Mouse (Mus musculus): ENCODE data around the gene Endod1.

Gene Endod1

DNA sequence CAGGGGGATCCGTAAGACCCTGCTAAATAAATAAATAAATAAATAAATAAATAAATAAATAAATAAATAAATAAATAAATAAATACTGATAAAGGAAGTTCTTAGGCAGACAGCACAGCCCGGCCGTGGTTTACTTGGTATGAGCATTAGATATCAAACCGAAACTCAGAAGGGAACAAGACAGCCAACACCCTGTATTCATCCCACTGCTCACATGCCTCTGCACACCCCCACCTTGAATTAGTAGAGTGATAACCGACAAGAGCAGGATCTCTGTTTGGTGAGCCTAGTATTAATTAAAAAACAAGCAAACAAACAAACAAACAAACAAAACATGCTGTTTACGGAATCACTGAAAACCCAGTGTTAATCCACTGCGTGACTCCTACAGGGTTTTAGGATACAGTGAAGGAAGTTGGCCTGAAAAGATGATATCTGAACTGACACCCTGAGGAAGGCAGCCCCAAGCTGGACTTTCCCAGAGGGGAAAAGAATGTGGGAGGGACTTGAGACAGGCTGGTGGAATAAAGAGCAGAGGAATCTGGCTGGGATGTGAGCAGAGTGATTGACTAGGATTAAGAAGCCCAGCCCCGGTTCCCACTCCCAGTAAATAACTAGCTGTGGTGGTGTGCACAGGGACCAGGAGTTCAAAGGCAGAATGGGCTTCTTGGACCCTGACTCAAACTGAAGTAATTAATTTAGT is at the start of gene Endod1:
Gene Endod1 (minus strand): TSS at position 155 of the 703 bp plus-strand sequence.
- DNase-seq (ENCODE audit: low spot score in 2 of 2): peak in 1 of 2 experiments; percentile 12

- DNase-seq (ENCODE audit: low spot score in 2 of 2): no peak
These were observed 27.8 kb upstream of the Endod1 start for GRCm38 (mm10) chr9:14409153-14409552.

DNA sequence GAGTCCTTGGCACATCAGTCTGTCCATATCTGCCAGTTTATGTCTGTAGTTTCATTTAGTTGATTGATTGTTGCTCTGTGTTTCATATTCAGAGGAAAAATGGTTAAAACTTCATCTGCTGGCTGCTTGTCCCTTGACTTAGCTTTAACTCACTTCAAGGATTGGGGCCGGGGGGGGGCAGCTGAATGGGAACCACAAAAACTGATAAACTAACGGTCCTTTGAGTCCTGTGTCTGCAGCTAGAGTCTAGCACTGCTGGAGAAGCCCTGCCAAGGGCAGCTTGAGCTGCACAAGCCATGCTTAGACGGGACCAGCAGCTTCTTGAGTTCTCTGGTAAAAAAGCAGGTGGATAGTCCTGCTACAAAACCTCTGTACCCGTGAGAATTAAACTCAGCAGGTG is 26.7 kb upstream of the Endod1 start:
- no peak for DNase-seq (ENCODE audit: low spot score in 2 of 2)

GRCm38 (mm10) chr9:14406056-14406455 is 24.7 kb upstream of the Endod1 start:
- no peak for DNase-seq (ENCODE audit: low spot score in 2 of 2)

- DNase-seq (ENCODE audit: low spot score in 2 of 2): no peak
These were observed 20.8 kb upstream of the Endod1 start for GRCm38 (mm10) chr9:14402099-14402498.

DNA sequence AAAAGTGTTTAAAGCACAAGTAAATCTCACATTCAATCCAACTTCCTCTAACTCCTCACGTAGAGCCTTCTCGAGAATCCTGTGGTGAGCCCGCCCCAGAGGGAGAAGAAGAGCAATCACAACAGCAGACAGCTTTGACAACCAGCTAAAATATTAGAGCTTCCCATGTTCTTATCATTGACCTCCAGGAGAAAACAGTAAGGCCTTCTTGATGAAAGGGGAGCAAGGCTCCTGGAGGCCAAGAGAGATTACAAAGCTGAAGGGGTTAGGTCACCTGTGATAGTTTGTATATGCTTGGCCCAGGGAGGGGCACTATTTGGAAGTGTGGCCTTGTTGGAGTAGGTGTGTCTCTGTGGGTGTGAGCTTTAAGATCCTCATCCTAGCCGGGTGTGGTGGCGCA is 19.1 kb upstream of the Endod1 start:
- no peak for DNase-seq (ENCODE audit: low spot score in 2 of 2)

DNA sequence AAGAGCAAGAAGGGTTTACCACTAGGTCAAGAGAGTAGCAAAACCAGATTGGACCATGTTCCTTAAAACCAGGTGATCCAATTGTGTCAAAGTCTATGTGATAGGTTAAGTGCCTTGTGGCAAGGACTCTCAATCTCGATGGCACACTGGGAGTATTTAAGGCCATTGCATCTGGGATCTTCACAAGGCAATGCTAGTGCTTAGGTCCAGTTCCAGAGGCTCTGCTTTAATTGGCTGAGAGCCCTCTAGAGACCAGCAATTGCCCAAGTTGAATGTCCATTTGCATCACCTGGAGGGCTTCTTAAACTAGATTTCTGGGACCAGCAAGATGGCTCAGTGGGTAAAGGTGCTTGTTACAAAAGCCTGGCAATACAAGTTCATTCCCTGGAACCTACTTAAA is 17.6 kb upstream of the Endod1 start:
- DNase-seq (ENCODE audit: low spot score in 2 of 2): no peak

DNA sequence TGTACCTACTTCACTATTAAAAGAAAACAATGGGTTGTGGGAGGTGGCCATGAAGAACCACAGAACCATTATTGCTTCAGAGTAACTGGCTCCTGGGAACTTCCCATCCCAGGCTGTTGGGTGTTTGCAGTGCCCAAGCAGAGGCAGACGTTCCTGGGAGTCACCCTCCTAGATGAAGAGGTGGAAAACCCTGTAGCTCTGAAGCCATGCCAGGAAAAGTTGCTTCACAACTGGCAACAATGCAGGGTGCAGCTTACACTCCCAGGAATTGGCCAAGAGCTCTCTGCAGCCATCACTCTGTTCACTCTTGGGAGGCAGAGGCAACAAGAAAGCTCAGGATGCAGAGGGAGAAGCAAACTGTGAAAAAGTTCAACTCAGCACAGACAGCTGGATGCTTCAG is 16.8 kb upstream of the Endod1 start:
- DNase-seq (ENCODE audit: low spot score in 2 of 2): no peak

- no peak for DNase-seq (ENCODE audit: low spot score in 2 of 2)
These were observed 16.1 kb upstream of the Endod1 start for GRCm38 (mm10) chr9:14397449-14397819.

DNA sequence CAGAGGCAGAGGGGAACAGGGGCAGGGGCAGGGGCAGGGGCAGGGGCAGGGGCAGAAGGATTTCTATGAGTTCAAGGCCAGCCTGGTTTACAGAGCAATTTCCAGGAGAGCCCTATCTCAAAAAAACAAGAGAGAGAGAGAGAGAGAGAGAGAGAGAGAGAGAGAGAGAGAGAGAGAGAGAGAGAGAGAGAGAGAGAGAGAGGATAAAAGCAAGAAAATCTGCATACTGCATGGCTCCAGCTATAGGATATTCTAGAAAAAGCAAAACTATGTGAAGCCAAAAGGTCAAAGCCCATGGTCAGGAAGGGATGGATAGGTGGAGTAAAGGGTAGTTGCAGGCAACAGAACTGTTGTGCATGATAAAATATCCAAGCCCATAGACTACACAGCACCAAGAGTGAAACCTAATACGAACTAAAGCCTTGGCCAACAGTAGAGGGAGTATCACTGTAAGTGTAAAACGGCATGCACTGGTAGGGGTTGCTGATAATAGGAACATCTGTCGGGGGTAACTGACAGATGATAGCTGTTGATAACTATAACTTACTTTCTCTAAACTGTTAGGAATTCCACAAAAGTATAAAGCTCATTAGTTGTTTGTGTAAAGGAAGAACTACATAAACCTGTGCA is 15.6 kb upstream of the Endod1 start:
- DNase-seq (ENCODE audit: low spot score in 2 of 2): no peak

DNA sequence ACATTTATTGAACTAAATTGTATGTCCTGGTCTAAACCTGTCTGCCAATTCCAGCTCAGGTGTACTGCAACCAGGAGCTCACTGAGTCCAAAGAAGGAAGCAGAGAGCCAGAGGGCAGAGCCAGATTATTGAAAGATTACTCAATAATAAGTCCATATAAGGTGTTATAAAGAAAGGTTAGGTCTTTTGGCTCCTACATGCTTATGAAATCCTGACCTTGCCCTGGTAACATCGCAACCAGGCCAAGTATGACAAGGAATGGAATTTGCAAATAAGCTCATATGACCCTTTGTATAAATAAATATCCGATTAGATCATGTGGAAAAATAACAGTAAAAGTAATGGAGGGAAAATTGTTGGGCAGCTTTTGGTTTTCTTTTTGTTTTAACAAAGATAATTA is 14.8 kb upstream of the Endod1 start:
- no peak for DNase-seq (ENCODE audit: low spot score in 2 of 2)

GRCm38 (mm10) chr9:14394956-14395561 is 13.8 kb upstream of the Endod1 start:
- DNase-seq (ENCODE audit: low spot score in 2 of 2): no peak

DNA sequence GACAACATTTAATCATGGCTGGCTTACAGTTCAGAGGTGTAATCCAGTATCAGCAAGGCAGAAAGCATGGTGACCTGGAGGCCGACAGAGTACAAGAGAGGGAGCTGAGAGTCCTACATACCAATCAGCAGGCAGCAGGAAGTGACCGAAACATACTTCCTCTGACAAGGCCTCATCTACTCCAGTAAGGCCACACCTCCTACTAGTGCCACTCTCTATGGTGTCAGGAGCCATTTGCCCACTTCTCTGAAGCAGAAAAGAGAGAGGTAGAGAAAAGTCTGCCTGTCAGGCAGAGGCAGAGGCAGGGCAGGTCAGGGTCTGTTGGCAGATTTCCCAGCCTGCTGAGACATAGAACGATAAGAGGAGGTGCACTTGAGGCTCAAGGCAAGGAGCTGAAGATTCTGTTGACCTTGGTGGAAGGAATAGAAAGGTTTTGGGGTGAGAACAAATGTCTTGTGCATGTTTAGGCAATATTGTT is 10.6 kb upstream of the Endod1 start:
- no peak for DNase-seq (ENCODE audit: low spot score in 2 of 2)

DNA sequence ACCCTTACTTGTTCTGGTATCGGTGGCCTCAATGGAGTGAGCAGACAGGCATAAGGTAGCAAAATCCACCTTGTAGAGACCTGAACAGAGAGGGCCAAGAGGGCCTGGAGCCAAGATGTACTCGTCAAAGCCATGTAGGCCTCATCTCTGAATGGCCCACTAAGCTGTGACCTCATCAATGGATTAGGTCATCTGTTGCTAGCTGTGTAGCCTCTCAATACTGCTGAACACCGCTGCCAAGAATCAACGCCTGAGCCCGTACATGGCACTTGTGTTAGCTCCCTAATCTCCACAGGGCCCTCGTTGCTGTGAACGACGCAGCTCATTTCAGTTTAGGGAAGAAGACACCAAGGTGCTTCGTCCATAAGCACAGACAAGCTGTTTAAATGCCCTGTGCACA is 10.0 kb upstream of the Endod1 start:
- no peak for DNase-seq (ENCODE audit: low spot score in 2 of 2)

DNA sequence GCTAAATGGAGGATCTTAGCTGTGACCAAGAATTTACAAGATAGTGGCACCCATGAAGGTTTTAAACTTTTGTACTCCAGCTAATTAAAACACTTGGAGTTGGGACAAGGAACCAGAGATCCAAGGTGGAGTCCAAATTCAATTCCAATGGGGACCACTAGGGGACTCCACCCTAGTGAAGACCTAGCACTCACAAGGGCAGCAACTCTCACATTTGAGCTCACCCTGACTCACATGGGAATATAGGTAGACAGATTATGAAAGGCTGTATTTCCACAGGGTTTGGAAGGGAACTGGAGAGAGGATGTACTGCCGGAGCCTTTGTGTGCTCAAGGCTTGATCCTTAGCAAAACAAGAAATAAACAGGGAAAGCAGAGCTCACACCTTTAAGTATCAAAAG is 9.0 kb upstream of the Endod1 start:
- no peak for DNase-seq (ENCODE audit: low spot score in 2 of 2)

DNA sequence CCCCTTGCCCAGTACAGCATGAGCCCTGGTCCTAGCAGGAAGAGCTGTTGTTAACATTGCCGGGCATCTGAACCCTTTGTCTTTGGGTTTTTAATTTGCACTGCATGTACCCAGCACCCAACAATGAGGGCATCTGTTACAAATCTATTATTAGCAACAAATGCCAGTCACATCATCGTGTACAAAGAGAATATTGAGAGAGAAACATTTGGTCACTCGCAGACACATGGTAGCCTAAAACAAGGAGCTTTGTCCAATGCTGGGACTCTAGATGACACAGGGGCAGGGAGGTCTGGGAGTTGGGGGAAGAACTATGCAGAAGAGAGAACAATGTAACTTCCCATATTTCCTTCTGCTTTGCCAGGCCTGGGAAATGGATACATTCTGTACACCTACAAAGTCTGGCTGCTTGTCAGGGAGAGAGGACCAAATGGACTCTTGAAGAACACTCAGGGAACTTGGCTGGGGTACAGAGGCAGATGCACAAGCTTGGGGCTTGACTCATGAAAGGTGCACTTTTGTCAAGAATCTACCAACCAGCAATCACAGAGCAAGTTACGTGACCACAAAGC is 7.8 kb upstream of the Endod1 start:
- no peak for DNase-seq (ENCODE audit: low spot score in 2 of 2)

DNA sequence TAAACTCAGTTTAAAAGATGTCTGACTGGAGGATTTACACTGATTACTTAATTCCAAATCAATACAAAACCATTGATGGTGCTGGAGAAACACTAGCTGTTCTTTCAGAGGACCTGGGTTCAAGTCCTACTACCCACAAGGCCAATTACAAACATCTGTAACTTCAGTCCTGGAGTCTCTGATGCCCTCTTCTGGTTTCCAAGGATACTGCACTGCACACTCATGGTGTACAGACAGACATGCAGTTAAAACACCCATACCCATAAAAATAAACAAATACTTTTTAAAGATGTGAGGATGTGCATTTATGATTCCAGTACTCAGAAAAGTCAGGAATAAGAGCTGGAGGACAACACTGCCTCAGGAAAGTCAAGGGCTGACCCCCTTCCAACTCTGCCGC is 6.7 kb upstream of the Endod1 start:
- DNase-seq (ENCODE audit: low spot score in 2 of 2): no peak

DNA sequence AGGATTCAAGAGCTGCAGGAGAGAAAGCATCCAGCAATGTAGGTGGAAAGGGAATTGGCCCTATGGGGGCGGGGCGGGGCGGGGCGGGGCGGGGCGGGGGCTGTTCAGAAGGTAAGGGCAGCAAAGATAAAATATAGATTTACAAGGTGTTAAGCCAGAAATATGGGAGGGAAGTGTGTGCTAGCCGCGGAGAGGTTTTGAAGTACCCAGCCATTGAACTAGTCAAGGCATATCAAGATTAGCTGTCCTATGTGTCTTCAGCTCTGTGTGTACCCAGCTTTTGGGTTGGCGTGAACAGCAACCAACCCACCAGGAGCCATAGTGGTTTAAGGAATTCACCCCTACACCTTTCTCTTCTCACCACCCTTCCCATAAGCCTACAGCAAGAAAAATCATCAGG is 5.5 kb upstream of the Endod1 start:
- DNase-seq (ENCODE audit: low spot score in 2 of 2): no peak

- DNase-seq (ENCODE audit: low spot score in 2 of 2): no peak
These were observed 4.4 kb upstream of the Endod1 start for GRCm38 (mm10) chr9:14385665-14386064.

DNA sequence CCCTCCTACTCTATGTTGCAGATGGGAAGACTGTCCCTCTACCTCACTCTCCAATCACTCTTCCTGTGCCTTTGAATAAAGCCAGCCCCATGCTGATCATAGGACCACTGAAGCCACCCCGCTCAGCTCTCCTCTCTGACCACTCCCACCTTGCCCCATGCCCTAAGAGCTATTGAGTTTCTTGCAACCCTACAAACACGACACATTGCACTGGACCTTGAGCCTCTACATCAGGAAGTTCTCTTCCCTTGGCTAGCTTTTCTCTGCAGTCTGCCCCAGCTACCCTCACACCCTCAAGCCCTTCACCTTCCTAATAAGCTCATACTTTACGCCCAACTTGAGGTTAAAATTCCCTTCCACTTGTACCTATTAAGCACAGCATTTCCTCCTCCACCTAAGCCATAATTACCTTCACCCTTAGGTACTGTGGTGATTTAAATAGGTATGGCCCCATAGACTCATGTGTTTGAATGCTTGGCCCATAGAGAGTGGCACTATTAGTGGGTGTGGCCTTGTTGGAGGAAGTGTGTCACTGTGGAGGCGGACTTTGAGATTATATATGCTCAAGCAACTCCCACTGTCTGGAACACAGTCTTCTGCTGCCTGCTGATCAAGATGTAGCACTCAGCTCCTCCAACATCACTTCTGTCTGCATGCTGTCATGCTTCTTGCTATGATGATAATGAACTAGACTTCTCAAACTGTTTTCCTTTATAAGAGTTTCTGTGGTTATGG is 2.0 kb upstream of the Endod1 start:
- no peak for DNase-seq (ENCODE audit: low spot score in 2 of 2)

- DNase-seq (ENCODE audit: low spot score in 2 of 2): no peak
These were observed 1.0 kb upstream of the Endod1 start for GRCm38 (mm10) chr9:14382256-14382791.

Data from right cerebral cortex, postnatal 36 days (tissue).